Mouse (Mus musculus) frontal cortex, adult 2 months (tissue): ENCODE measurements around the gene Leap2. TPM values are rescaled to one million over a fixed set of nuclear protein-coding genes. Genes with fewer than 3 reads are reported as not detected.

Experiments
- DNase-seq, 2 experiments: peaks; one replicate each; pipeline ENCODE4 v3.0.0; 2022; ENCODE audit warnings: low spot score in 1 of 2; ENCODE audit errors: extremely low spot score in 1 of 2
- polyA plus RNA-seq: library from polyadenylated mRNA; depleted of rRNA; stranded (reverse); fragments of >200 nt; gene quantifications from 2 replicates; pipeline ENCODE4 v1.2.3, GENCODE M21; 2012; rRNA removed

Leap2 gene
- polyA plus RNA-seq, 1 experiment = not detected

GRCm38 (mm10) chr11:53378918-53379317, 44.1 kb downstream of the Leap2 start:
- no peak for DNase-seq

Other genes with a start within 250 kb of the Leap2 start
- 82.5 and 92.5 TPM in 2 replicates for gene Hspa4, start 122.7 kb downstream of the Leap2 start, polyA plus RNA-seq
- 10.9 and 11.0 TPM in 2 replicates for gene Zcchc10, start 98.5 kb downstream of the Leap2 start, polyA plus RNA-seq
- gene Aff4, start 72.3 kb downstream of the Leap2 start, polyA plus RNA-seq = 42.9 and 48.5 TPM in 2 replicates
- 372 and 396 TPM in 2 replicates for gene Uqcrq, start 7.7 kb upstream of the Leap2 start, polyA plus RNA-seq
- gene Gdf9, start 7.9 kb upstream of the Leap2 start, polyA plus RNA-seq = 1.8 and 1.9 TPM in 2 replicates
- gene Gm10447, start 33.9 kb upstream of the Leap2 start, polyA plus RNA-seq = 0.08 and 0.10 TPM in 2 replicates
- 7.4 and 8.1 TPM in 2 replicates for gene Shroom1, start 34.0 kb upstream of the Leap2 start, polyA plus RNA-seq
- gene Gm9837, start 47.3 kb upstream of the Leap2 start, polyA plus RNA-seq = not detected in 2 replicates
- 0.42 and 0.46 TPM in 2 replicates for gene Gm9945, start 57.0 kb upstream of the Leap2 start, polyA plus RNA-seq
- 42.7 and 43.3 TPM in 2 replicates for gene Sowaha, start 57.1 kb upstream of the Leap2 start, polyA plus RNA-seq
- 271 and 280 TPM in 2 replicates for gene Sept8, start 96.1 kb upstream of the Leap2 start, polyA plus RNA-seq
- gene Kif3a, start 144.2 kb upstream of the Leap2 start, polyA plus RNA-seq = 97.5 and 104 TPM in 2 replicates
- not detected in 2 replicates for gene Il4, start 195.5 kb upstream of the Leap2 start, polyA plus RNA-seq
- not detected in 2 replicates for gene Il13, start 211.5 kb upstream of the Leap2 start, polyA plus RNA-seq